Mouse (Mus musculus): Measurements from ENCODE around the gene Ino80. TPM values are rescaled to one million over a fixed set of nuclear protein-coding genes. Genes with fewer than 3 reads are reported as not detected.

Ino80 gene
- polyA plus RNA-seq, 1 experiment from 2014 or later: 4.6 TPM

GRCm38 (mm10) chr2:119364969-119365368 is 112.5 kb downstream of the Ino80 start:
- Histone ChIP-seq H3K4me1 (no peaks in the 10 kb centered on the region), H3K9me3 (peaks cover 15% of the 10 kb centered on the region; the same call in 1 of the 2 replicates), H3K36me3 (replicated peaks) (peaks cover 25% of the 10 kb centered on the region), H3K27me3 (ENCODE audit: poor library complexity, severe bottlenecking) (no peaks in the 10 kb centered on the region), H3K4me3 (no peak overlapping the region), H3K27ac (no peak overlapping the region)
- DNase-seq (ENCODE audit: extremely low spot score, low spot score): no peak
- WGBS: 82% methylated on average over 3 of the region's 3 CpGs

- Histone ChIP-seq H3K27ac (no peak overlapping the region), H3K27me3 (ENCODE audit: poor library complexity, severe bottlenecking) (no peaks in the 10 kb centered on the region), H3K36me3 (replicated peaks) (peaks cover 3% of the 10 kb centered on the region; the same call in 1 of the 2 replicates), H3K4me1 (no peaks in the 10 kb centered on the region), H3K9me3 (peaks cover 15% of the 10 kb centered on the region; the same call in 1 of the 2 replicates), H3K4me3 (no peak overlapping the region)
- 93% methylated on average over 2 of the region's 2 CpGs for WGBS
- no peak for DNase-seq (ENCODE audit: extremely low spot score, low spot score)
Observed at GRCm38 (mm10) chr2:119359721-119360291, 117.7 kb downstream of the Ino80 start.

- Histone ChIP-seq H3K4me1 (no peaks in the 10 kb centered on the region), H3K27me3 (ENCODE audit: poor library complexity, severe bottlenecking) (peaks cover 6% of the 10 kb centered on the region), H3K27ac (no peak overlapping the region), H3K4me3 (no peak overlapping the region), H3K9me3 (peaks cover 15% of the 10 kb centered on the region; the same call in 1 of the 2 replicates), H3K36me3 (replicated peaks) (peaks cover 3% of the 10 kb centered on the region; the same call in 1 of the 2 replicates)
- WGBS: 90% methylated on average over 6 of the region's 6 CpGs
- DNase-seq (ENCODE audit: extremely low spot score, low spot score): no peak
Observed at GRCm38 (mm10) chr2:119358249-119358648, 119.2 kb downstream of the Ino80 start.

- Histone ChIP-seq H3K27ac (no peak overlapping the region), H3K4me3 (no peak overlapping the region)
- 91% methylated on average over 5 of the region's 5 CpGs for WGBS
Observed at GRCm38 (mm10) chr2:119356805-119357204, 120.7 kb downstream of the Ino80 start.

GRCm38 (mm10) chr2:119356310-119356709 is 121.2 kb downstream of the Ino80 start:
- H3K4me1 ChIP-seq: peaks cover 6% of the 10 kb centered on the region
- peaks cover 7% of the 10 kb centered on the region; the same call in 1 of the 2 replicates for H3K9me3 ChIP-seq
- no peak for DNase-seq (ENCODE audit: extremely low spot score, low spot score)
- H3K4me3 ChIP-seq: no peak overlapping the region
- no peak overlapping the region for H3K27ac ChIP-seq
- H3K27me3 ChIP-seq (ENCODE audit: poor library complexity, severe bottlenecking): peaks cover 25% of the 10 kb centered on the region
- H3K36me3 ChIP-seq (replicated peaks): no peaks in the 10 kb centered on the region

More at GRCm38 (mm10) chr2:119356805-119357204, 120.7 kb downstream of the Ino80 start:
- Histone ChIP-seq H3K4me1 (peaks cover 1% of the 10 kb centered on the region; the same call in 1 of the 2 replicates), H3K27me3 (ENCODE audit: poor library complexity, severe bottlenecking) (peaks cover 20% of the 10 kb centered on the region), H3K36me3 (replicated peaks) (peaks cover 3% of the 10 kb centered on the region; the same call in 1 of the 2 replicates), H3K9me3 (peaks cover 12% of the 10 kb centered on the region; the same call in 1 of the 2 replicates)
- no peak for DNase-seq (ENCODE audit: extremely low spot score, low spot score)

- H3K4me1 ChIP-seq: peaks cover 13% of the 10 kb centered on the region
- H3K9me3 ChIP-seq: peaks cover under 1% of the 10 kb centered on the region; the same call in 1 of the 2 replicates
- H3K4me3 ChIP-seq: no peak overlapping the region
- H3K27ac ChIP-seq: no peak overlapping the region
- DNase-seq (ENCODE audit: extremely low spot score, low spot score): no peak
- no peaks in the 10 kb centered on the region for H3K36me3 ChIP-seq (replicated peaks)
- WGBS: 26% methylated on average over 7 of the region's 7 CpGs
- peaks cover 32% of the 10 kb centered on the region for H3K27me3 ChIP-seq (ENCODE audit: poor library complexity, severe bottlenecking)
Observed at GRCm38 (mm10) chr2:119355651-119356050, 121.8 kb downstream of the Ino80 start.

GRCm38 (mm10) chr2:119355089-119355488 is 122.4 kb downstream of the Ino80 start:
- DNase-seq (ENCODE audit: extremely low spot score, low spot score): no peak
- Histone ChIP-seq H3K9me3 (no peaks in the 10 kb centered on the region), H3K4me1 (peaks cover 18% of the 10 kb centered on the region), H3K4me3 (no peak overlapping the region), H3K27ac (no peak overlapping the region), H3K27me3 (ENCODE audit: poor library complexity, severe bottlenecking) (peaks cover 38% of the 10 kb centered on the region), H3K36me3 (replicated peaks) (no peaks in the 10 kb centered on the region)
- WGBS: 88% methylated on average over 3 of the region's 3 CpGs

GRCm38 (mm10) chr2:119353707-119354106 is 123.8 kb downstream of the Ino80 start:
- WGBS: 87% methylated on average over 8 of the region's 8 CpGs
- H3K27ac ChIP-seq: no peak overlapping the region
- no peak overlapping the region for H3K4me3 ChIP-seq
- DNase-seq (ENCODE audit: extremely low spot score, low spot score): no peak
- peaks cover 18% of the 10 kb centered on the region for H3K4me1 ChIP-seq
- no peaks in the 10 kb centered on the region for H3K36me3 ChIP-seq (replicated peaks)
- H3K9me3 ChIP-seq: no peaks in the 10 kb centered on the region
- H3K27me3 ChIP-seq (ENCODE audit: poor library complexity, severe bottlenecking): peaks cover 48% of the 10 kb centered on the region

- H3K27me3 ChIP-seq (ENCODE audit: poor library complexity, severe bottlenecking): peaks cover 50% of the 10 kb centered on the region
- peak within 1 kb of the TSS; percentile 73 for H3K27ac ChIP-seq
- H3K4me3 ChIP-seq: peak within 1 kb of the TSS; percentile 72
Observed at GRCm38 (mm10) chr2:119350555-119351486, 126.7 kb downstream of the Ino80 start, which contains the start of gene Chac1. TSS of gene Chac1 (plus strand) at chr2:119351229.

GRCm38 (mm10) chr2:119344537-119345138 is 132.8 kb downstream of the Ino80 start:
- 61% methylated on average over 6 of the region's 6 CpGs for WGBS
- H3K27ac ChIP-seq: no peak overlapping the region

More at GRCm38 (mm10) chr2:119350555-119351486, 126.7 kb downstream of the Ino80 start, which contains the start of gene Chac1:
- H3K36me3 ChIP-seq (replicated peaks): no peaks in the 10 kb centered on the region
- H3K9me3 ChIP-seq: no peaks in the 10 kb centered on the region
- WGBS: 5% methylated on average over 58 of the region's 58 CpGs
- peaks cover 18% of the 10 kb centered on the region for H3K4me1 ChIP-seq
- peak; percentile 85 for DNase-seq (ENCODE audit: extremely low spot score, low spot score)

GRCm38 (mm10) chr2:119337425-119338265 is 139.8 kb downstream of the Ino80 start:
- WGBS: 9% methylated on average over 60 of the region's 60 CpGs
- peak overlapping the region; percentile 96 for H3K27ac ChIP-seq
- peak; percentile 88 for DNase-seq (ENCODE audit: extremely low spot score, low spot score)

More at GRCm38 (mm10) chr2:119344537-119345138, 132.8 kb downstream of the Ino80 start:
- Histone ChIP-seq H3K4me3 (no peak overlapping the region), H3K36me3 (replicated peaks) (no peaks in the 10 kb centered on the region), H3K27me3 (ENCODE audit: poor library complexity, severe bottlenecking) (peaks cover 8% of the 10 kb centered on the region), H3K4me1 (peaks cover 6% of the 10 kb centered on the region; the same call in 1 of the 2 replicates), H3K9me3 (no peaks in the 10 kb centered on the region)
- DNase-seq (ENCODE audit: extremely low spot score, low spot score): no peak

More at GRCm38 (mm10) chr2:119337425-119338265, 139.8 kb downstream of the Ino80 start:
- H3K4me3 ChIP-seq: peak overlapping the region; percentile 69
- no peaks in the 10 kb centered on the region for H3K36me3 ChIP-seq (replicated peaks)
- peaks cover 41% of the 10 kb centered on the region for H3K27me3 ChIP-seq (ENCODE audit: poor library complexity, severe bottlenecking)
- H3K9me3 ChIP-seq: no peaks in the 10 kb centered on the region
- peaks cover 20% of the 10 kb centered on the region for H3K4me1 ChIP-seq

All from forebrain, embryonic 10.5 days (tissue).